Mouse (Mus musculus) v-Abl transformed pro-B cells (cell line): ENCODE measurements around the gene C1qtnf3.

ENCODE experiments used
- in situ Hi-C, 2 experiments: fragments of 400-800 bp; cut with MboI; formaldehyde crosslinking; loops; one replicate each; pipeline ENCODE4 v1.15.1; 2025; ENCODE audit not compliant: unreplicated experiment in 2 of 2

The C1qtnf3 gene

GRCm38 (mm10) chr15:10955156-10955555 is 3.0 kb downstream of the C1qtnf3 start:
- in situ Hi-C loops, result no loop called here

DNA sequence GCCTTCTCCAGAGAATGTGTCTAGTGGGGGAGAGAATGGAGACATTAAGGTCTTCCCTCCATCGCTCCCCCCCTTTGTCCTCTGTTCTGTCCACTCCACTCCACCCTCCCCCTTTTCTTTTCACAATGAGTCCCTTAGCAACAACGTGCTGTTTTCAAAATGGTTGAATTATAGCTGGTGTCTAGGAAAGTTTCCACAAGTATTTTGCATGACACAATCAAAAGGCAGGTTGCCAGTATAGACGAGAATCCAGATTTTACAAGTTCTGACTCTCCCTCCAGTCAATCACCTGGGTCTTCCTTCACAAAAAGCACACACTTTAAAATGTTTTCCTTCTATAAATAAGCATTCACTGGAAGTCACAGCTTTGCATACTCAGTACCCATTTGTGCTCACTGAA is 4.6 kb downstream of the C1qtnf3 start:
- in situ Hi-C loops, result no loop called here

DNA sequence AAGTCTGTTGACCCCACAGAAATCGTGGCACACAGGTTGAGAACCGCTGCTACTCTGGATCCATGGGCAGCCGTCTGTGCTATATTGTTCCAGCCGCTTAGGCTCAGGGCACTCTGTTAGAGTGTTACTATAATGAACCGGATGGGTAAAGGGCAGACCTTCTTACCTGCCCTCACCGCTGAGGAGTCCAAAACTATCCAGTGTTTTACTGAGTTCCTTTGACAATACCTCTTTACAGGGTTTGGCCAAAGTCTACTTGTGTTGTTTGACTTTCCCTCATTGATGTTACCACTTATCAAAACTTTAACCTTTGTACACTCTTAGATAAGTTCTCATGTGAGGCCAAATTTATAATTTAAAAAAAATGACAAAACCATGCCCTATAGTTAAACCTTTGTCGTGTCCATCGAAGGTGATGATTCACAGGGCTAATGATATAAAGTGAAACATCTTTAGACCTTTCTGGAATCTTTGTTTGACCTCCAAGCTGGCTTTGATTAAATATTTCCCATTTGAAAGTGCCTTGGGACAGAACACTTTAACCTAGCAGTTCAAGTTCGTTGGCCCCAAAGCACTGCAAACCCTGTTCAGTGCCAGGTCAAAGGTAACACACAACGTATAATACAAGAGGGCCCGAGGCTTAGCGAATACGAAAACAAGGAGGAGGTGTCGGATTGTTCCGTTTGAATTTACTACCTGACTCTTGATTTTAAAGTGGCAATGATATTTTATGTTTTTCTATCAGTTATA is 7.3 kb downstream of the C1qtnf3 start:
- in situ Hi-C loops, result no loop called here

- in situ Hi-C loops, result no loop called here
Measured at GRCm38 (mm10) chr15:10960267-10960666, 8.1 kb downstream of the C1qtnf3 start.

DNA sequence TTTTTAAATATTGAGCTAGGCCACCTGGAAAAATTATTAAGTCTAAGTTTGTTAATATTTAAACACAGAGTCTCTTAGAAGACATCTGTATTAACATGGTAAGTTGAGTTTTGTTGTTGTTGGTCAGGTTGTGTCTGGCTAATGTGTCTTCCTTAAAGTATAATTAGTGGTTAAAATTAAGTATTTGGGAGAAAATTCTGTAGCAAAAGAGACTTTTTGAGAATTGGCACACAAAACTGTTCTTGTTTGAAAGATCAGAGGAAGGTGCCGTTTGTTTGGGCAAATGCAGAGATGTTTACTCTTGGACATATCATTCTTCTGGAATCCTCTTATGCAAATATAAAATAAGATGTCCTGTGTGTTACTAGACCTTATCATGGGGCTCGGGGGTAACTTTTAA is 10.5 kb downstream of the C1qtnf3 start:
- in situ Hi-C loops, result no loop called here

DNA sequence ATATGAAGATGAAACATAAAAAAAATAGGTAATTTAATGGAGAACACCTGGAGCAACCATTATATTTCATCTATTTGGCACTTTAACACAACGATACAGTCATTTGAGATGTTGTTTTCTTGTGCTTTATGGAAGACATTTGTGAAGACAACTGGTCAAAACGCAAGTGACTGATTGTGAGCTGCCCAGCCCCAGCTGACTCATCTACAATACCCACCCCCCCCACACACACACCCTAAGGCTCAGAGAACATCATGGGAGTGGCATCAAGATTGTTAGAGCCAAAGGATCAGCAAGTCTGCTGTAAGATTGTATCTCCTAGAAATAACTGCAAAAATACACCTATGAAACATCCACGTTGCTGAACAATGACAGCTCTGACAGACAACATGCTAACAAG is 17.3 kb downstream of the C1qtnf3 start:
- in situ Hi-C loops, result no loop called here

- in situ Hi-C loops, result no loop called here
Measured at GRCm38 (mm10) chr15:10970777-10971176, 18.6 kb downstream of the C1qtnf3 start.

GRCm38 (mm10) chr15:10977151-10977550 is 25.0 kb downstream of the C1qtnf3 start:
- in situ Hi-C loops, result loop anchor here in 1 of 2 experiments (25.0 kb wide), 1 partner anchor 1540 kb away; the partner anchor contains the start of gene Capsl

DNA sequence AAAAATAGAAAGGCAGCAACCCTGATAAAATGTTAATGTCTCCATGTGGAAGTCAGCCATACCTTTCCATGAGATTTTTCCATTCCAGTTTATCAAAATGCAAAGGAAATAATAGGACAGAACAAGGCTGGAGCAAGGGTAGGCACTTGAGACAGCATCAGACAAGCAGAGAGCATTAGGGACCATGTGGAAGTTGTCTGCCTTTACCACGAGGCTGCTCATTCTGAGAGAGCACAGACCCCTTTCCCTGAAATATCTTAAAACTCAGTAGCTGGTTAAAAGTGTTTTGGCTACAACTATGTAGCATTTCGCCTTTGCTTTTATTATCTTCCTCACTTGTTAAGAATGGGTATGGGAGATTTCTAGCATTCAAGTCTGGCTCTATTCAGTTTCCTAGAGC is 28.6 kb downstream of the C1qtnf3 start:
- in situ Hi-C loops, result loop anchor here in 1 of 2 experiments (25.0 kb wide), 1 partner anchor 1543 kb away; the partner anchor contains the start of gene Capsl

DNA sequence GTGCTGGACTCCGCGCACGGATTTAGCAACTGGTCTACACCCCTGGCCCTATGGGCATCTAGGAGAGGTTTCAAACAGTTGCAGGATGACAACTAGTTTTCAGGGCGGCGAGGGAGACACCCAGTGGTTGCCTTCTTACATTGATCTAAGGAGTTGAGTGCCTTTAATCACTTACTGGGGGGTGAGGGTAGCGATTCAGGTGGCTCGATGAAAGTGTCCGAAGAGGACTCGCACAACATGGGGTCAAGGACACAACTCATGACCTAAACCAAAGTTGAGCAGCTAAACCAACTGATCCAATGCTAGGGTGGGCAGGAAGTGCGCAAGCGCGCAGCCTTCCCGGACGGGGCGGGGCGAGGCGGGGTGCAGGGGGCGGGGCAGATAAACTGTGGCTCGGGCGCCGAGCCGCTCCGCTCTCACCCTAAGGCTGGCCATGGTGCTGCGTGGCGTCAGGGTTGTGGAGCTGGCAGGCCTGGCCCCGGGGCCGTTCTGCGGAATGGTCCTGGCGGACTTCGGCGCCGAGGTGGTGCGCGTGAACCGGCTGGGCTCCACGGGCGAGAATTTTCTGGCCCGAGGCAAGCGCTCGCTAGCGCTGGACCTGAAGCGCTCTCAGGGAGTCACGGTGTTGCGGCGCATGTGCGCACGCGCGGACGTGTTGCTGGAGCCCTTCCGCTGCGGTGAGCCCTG is 29.4 kb downstream of the C1qtnf3 start, which contains the start of gene Amacr:
TSS of gene Amacr (plus strand) at position 380 of the 687 bp plus-strand sequence.
- in situ Hi-C loops, result loop anchor here in 1 of 2 experiments (25.0 kb wide), 1 partner anchor 1544 kb away; the partner anchor contains the start of gene Capsl

DNA sequence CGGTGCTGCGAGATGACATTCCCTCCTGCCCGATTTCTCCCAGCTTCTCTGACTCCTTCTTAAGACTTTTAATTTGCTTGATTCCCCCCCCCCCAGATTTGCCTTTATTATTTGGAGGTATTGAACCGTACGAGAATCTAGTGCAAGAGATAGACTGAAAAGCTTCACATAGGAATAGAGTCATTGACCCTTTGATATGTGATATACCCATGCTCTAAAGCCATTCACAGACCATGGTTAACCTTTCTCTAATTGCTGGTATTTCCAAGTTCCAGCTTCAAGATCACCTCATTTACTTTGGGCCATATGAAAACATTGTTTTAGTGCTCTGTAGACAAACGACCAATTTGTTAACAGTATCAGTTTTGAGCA is 29.9 kb downstream of the C1qtnf3 start:
- in situ Hi-C loops, result loop anchor here in 1 of 2 experiments (25.0 kb wide), 1 partner anchor 1545 kb away; the partner anchor contains the start of gene Capsl

- in situ Hi-C loops, result loop anchor here in 1 of 2 experiments (25.0 kb wide), 1 partner anchor 1548 kb away; the partner anchor contains the start of gene Capsl
Measured at GRCm38 (mm10) chr15:10985756-10986155, 33.6 kb downstream of the C1qtnf3 start.

- in situ Hi-C loops, result loop anchor here in 1 of 2 experiments (25.0 kb wide), 1 partner anchor 1549 kb away; the partner anchor contains the start of gene Capsl
Measured at GRCm38 (mm10) chr15:10986477-10986876, 34.3 kb downstream of the C1qtnf3 start.

DNA sequence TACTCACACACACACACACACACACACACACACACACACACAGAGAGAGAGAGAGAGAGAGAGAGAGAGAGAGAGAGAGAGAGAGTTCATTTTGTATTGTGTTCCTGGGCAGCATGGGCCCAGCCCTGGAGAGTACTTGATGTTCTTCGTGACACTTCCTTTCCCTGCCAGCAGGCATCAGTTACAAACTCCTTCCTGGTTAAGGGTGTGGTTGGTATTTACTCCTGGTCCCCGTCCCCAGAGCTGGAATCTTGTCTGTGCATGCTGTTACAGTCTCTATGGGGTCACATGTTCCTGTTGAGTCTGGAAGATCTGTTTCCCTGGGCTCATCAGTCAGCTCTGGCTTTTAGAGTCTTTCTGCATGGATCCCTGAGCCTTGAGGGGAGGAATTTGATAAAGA is 38.3 kb downstream of the C1qtnf3 start:
- in situ Hi-C loops, result loop anchor here in 1 of 2 experiments (25.0 kb wide), 1 partner anchor 1553 kb away; the partner anchor contains the start of gene Capsl

- in situ Hi-C loops, result loop anchor here in 1 of 2 experiments (25.0 kb wide), 1 partner anchor 1554 kb away; the partner anchor contains the start of gene Capsl
Measured at GRCm38 (mm10) chr15:10991566-10991965, 39.4 kb downstream of the C1qtnf3 start.

- in situ Hi-C loops, result loop anchor here in 1 of 2 experiments (25.0 kb wide), 1 partner anchor 1563 kb away; the partner anchor contains the start of gene Capsl
Measured at GRCm38 (mm10) chr15:10999832-11000231, 47.7 kb downstream of the C1qtnf3 start.

- in situ Hi-C loops, result no loop called here
Measured at GRCm38 (mm10) chr15:11000421-11000820, 48.3 kb downstream of the C1qtnf3 start, which contains the start of gene Slc45a2. Gene Slc45a2, plus strand, starts transcription at chr15:11000721.

DNA sequence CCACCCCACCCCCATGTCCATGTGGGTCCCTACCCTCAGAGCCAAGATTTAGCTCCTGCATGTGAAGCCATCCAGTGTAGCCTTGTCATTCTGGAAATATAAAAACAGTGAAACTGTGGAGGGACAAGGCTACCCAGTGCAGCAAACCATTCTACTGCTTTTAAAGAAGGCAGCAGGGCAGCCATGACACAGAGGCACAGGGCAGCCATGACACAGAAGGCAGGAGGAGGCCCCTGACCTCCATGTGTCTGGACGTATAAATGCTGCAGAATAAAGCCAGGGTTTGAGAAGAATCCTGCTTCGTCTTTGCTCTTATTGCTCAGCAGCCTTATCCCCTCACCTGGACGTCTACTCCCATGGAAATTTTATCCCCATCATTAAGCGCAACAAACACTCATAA is 51.7 kb downstream of the C1qtnf3 start:
- in situ Hi-C loops, result no loop called here

- in situ Hi-C loops, result no loop called here
Measured at GRCm38 (mm10) chr15:11004646-11005045, 52.5 kb downstream of the C1qtnf3 start.

GRCm38 (mm10) chr15:11008756-11009155 is 56.6 kb downstream of the C1qtnf3 start:
- in situ Hi-C loops, result no loop called here

GRCm38 (mm10) chr15:11010976-11011548 is 58.9 kb downstream of the C1qtnf3 start:
- in situ Hi-C loops, result no loop called here
